Mouse (Mus musculus) forebrain, embryonic 14.5 days (tissue): Measurements from ENCODE around the gene Arxes2. TPM values are rescaled to one million over a fixed set of nuclear protein-coding genes. Genes with fewer than 3 reads are reported as not detected.
"Not testable (repeated sequence)": the region's sequence is repeated elsewhere in the genome, so short reads cannot be mapped to it uniquely, and the experiment has no call there.

Experiments used
- ATAC-seq: fragments of 200-750 bp; cut with Nextera tagmentation; 2 replicates; pipeline ENCODE4 v1.8.0; 2017; ENCODE audit warnings: mild to moderate bottlenecking, moderate library complexity
- DNase-seq: peaks from one replicate; pipeline ENCODE4 v3.0.0-alpha.2; 2015; ENCODE audit warnings: low spot score
- H3K27ac ChIP-seq: fragments of 300-500 bp; sonication (generic); 2 replicates; pipeline ENCODE4 v1.5.1; 2014; ENCODE audit warnings: low read depth, mild to moderate bottlenecking, control low read depth, low read length, moderate library complexity
- H3K27me3 ChIP-seq: fragments of 300-500 bp; sonication (generic); replicated peaks from 2 replicates; pipeline ENCODE4 v1.6.1; 2014; ENCODE audit warnings: low read length, control low read depth, mixed read lengths; ENCODE audit not compliant: control insufficient read depth, insufficient read depth
- H3K36me3 ChIP-seq: fragments of 300-500 bp; sonication (generic); 2 replicates; pipeline ENCODE4 v1.6.1; 2014; ENCODE audit warnings: low read length, control low read depth; ENCODE audit not compliant: control insufficient read depth, insufficient read depth
- H3K4me1 ChIP-seq: fragments of 300-500 bp; sonication (generic); 2 replicates; pipeline ENCODE4 v1.6.1; 2014; ENCODE audit warnings: antibody characterized with exemption, low read length, control low read depth; ENCODE audit not compliant: control insufficient read depth, insufficient read depth
- H3K4me2 ChIP-seq: fragments of 300-500 bp; sonication (generic); 2 replicates; pipeline ENCODE4 v1.6.1; 2014; ENCODE audit warnings: mild to moderate bottlenecking, control low read depth, low read length
- H3K4me3 ChIP-seq: fragments of 300-500 bp; sonication (generic); 2 replicates; pipeline ENCODE4 v1.5.1; 2014; ENCODE audit warnings: low read depth, low read length, control low read depth
- H3K9ac ChIP-seq: fragments of 300-500 bp; sonication (generic); 2 replicates; pipeline ENCODE4 v1.6.1; 2014; ENCODE audit warnings: mild to moderate bottlenecking, low read length, control low read depth, moderate library complexity
- H3K9me3 ChIP-seq: fragments of 300-500 bp; sonication (generic); replicated peaks from 2 replicates; pipeline ENCODE4 v1.6.1; 2016; ENCODE audit warnings: low read length, control low read depth, mixed read lengths; ENCODE audit not compliant: control insufficient read depth
- WGBS: fragments of 180-500 bp; shearing (Covaris S2); extraction: QIAGEN DNeasy Blood & Tissue Kit; methylation state at CpG from one replicate; pipeline ENCODE4 v1.1.7; 2014; 5-methylcytosine and 5-hydroxymethylcytosine counted together
- polyA plus RNA-seq: library from polyadenylated mRNA; unstranded; fragments of >200 nt; fragmentation: Nextera tagmentation; extraction: Ambion mirVana; gene quantifications from 2 replicates; pipeline ENCODE4 v1.2.1, GENCODE M21; 2014

Arxes2 gene
- polyA plus RNA-seq, 1 experiment from 2014 or later, result 206 TPM

DNA sequence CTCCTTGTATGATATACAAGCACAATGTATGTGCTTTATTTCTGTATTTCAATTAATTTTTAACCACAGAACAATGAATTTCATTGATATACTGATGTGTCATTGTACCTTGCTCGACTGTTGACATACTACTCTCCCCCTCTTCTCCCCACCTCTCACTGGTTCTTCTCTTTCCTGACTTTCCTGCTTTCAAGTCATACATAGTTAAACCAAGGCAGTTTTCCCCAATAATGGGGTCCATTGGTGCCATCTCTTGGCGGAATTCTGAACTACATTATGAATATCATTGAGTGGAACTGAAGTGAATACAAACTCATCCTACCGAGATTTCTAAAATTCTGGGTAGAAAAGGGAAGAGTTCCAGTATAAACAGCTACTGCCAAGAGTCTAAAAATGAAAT is 30.0 kb upstream of the Arxes2 start:
- H3K27me3 ChIP-seq, result no peaks in the 10 kb centered on the region
- WGBS, result 28% methylated on average over 3 of the region's 3 CpGs
- ATAC-seq, result peak; percentile 75
- H3K27ac ChIP-seq, result no peak overlapping the region
- no peaks in the 10 kb centered on the region for H3K36me3 ChIP-seq
- no peaks in the 10 kb centered on the region for H3K9me3 ChIP-seq
- H3K4me1 ChIP-seq, result no peaks in the 10 kb centered on the region
- no peak overlapping the region for H3K9ac ChIP-seq
- no peak overlapping the region for H3K4me2 ChIP-seq
- no peak overlapping the region for H3K4me3 ChIP-seq
- peak; percentile 84 for DNase-seq

- Histone ChIP-seq H3K27ac (no peak overlapping the region), H3K4me2 (no peak overlapping the region), H3K4me1 (no peaks in the 10 kb centered on the region), H3K27me3 (no peaks in the 10 kb centered on the region), H3K9ac (no peak overlapping the region), H3K4me3 (no peak overlapping the region), H3K36me3 (no peaks in the 10 kb centered on the region), H3K9me3 (no peaks in the 10 kb centered on the region)
- WGBS, result 59% methylated on average over 10 of the region's 10 CpGs
- DNase-seq, result no peak
- ATAC-seq, result no peak
These were observed 19.8 kb upstream of the Arxes2 start for GRCm38 (mm10) chrX:135973597-135974423.

DNA sequence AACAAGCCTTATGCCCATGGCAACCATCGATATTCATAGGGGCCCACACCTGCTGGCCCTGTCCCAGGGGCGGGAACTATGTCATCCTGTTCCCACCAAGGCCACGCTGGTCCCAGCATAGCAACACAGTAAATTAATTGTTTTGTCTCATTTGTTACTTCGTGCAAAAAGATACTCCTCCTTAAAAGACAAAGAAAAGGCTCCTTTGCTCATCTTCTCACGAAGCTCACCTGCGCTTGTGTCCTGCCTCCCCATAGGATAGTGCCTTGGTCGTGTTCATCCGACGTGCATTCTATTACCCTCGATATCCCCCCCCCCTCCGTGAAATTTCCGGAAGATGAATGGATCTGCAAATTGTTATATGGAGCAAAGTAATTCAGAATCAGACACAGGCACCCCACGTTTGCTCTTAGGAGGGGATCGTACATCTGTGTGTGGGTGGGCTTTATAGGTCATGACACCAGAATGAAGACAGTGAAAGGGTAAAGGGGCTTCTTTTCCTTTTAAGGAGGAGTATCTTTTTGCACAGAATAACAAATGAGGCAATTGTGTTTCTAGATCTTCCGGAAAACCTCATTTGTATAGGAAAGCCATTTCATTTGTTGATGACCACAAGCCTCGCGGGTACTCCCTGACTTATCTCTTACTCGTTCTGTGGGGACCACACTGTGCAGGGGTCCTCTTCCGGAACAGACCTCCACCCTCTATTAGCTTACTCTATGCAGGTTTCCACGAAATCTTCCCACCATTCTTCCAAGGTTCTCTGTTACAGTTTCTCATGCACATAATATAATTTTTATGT is 19.0 kb upstream of the Arxes2 start:
- Histone ChIP-seq H3K27ac (no peak overlapping the region), H3K4me1 (no peaks in the 10 kb centered on the region), H3K36me3 (no peaks in the 10 kb centered on the region), H3K4me3 (no peak overlapping the region), H3K9ac (no peak overlapping the region), H3K27me3 (no peaks in the 10 kb centered on the region), H3K9me3 (no peaks in the 10 kb centered on the region), H3K4me2 (no peak overlapping the region)
- 64% methylated on average over 20 of the region's 20 CpGs for WGBS
- peak; percentile 66; the same call in 1 of the 2 replicates for ATAC-seq
- DNase-seq, result no peak

- Histone ChIP-seq H3K36me3 (no peaks in the 10 kb centered on the region), H3K4me1 (no peaks in the 10 kb centered on the region), H3K9me3 (no peaks in the 10 kb centered on the region), H3K27me3 (no peaks in the 10 kb centered on the region), H3K9ac (no peak overlapping the region), H3K4me3 (no peak overlapping the region), H3K27ac (no peak overlapping the region), H3K4me2 (no peak overlapping the region)
- peak; percentile 67; the same call in 1 of the 2 replicates for ATAC-seq
- whole genome bisulfite sequencing, result 28% methylated on average over 8 of the region's 8 CpGs
- peak; percentile 81 for DNase-seq
These were observed 18.4 kb upstream of the Arxes2 start for GRCm38 (mm10) chrX:135975226-135975552.

GRCm38 (mm10) chrX:135984539-135985260 is 8.9 kb upstream of the Arxes2 start:
- H3K9ac ChIP-seq, result no peak overlapping the region
- H3K4me2 ChIP-seq, result no peak overlapping the region
- peak; percentile 74 for ATAC-seq
- H3K9me3 ChIP-seq, result no peaks in the 10 kb centered on the region
- peak overlapping the region; percentile 30; the same call in 1 of the 2 replicates for H3K27ac ChIP-seq
- H3K4me1 ChIP-seq, result no peaks in the 10 kb centered on the region
- no peaks in the 10 kb centered on the region for H3K27me3 ChIP-seq
- H3K4me3 ChIP-seq, result no peak overlapping the region
- DNase-seq, result peak; percentile 64
- WGBS, result 69% methylated on average over 6 of the region's 6 CpGs
- H3K36me3 ChIP-seq, result no peaks in the 10 kb centered on the region

DNA sequence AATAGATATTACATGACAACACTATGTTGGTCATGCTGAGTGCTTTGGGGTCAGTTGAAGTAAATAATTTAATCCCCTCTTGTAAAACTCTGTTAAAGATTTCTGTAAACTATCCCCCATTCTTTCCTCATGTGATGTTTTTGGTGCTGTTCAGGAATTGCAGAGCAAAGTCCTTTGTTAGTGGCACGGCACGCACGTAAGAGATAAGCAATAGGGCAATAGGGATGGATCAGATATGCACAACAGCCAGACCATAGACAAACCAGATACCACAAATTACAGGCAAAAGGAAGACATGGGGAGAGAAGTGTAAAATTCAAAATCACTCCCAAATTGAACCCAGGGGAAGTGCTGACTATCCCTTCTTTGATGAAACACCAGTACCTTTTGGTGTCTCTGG is 7.4 kb upstream of the Arxes2 start:
- no peaks in the 10 kb centered on the region for H3K4me1 ChIP-seq
- no peaks in the 10 kb centered on the region for H3K27me3 ChIP-seq
- no peak overlapping the region for H3K4me2 ChIP-seq
- no peak overlapping the region for H3K4me3 ChIP-seq
- no peaks in the 10 kb centered on the region for H3K9me3 ChIP-seq
- H3K9ac ChIP-seq, result no peak overlapping the region
- 91% methylated on average over 3 of the region's 3 CpGs for WGBS
- ATAC-seq (no peak), DNase-seq (no peak)
- no peak overlapping the region for H3K27ac ChIP-seq
- H3K36me3 ChIP-seq, result no peaks in the 10 kb centered on the region

- no peak overlapping the region for H3K9ac ChIP-seq
- no peak for ATAC-seq
- no peaks in the 10 kb centered on the region for H3K27me3 ChIP-seq
- H3K4me1 ChIP-seq, result no peaks in the 10 kb centered on the region
- no peaks in the 10 kb centered on the region for H3K36me3 ChIP-seq
- H3K4me3 ChIP-seq, result no peak overlapping the region
- no peak overlapping the region for H3K27ac ChIP-seq
- no peak overlapping the region for H3K4me2 ChIP-seq
- 75% methylated on average over 2 of the region's 2 CpGs for WGBS
- no peaks in the 10 kb centered on the region for H3K9me3 ChIP-seq
- DNase-seq, result no peak
These were observed 3.0 kb upstream of the Arxes2 start for GRCm38 (mm10) chrX:135990661-135991060.

DNA sequence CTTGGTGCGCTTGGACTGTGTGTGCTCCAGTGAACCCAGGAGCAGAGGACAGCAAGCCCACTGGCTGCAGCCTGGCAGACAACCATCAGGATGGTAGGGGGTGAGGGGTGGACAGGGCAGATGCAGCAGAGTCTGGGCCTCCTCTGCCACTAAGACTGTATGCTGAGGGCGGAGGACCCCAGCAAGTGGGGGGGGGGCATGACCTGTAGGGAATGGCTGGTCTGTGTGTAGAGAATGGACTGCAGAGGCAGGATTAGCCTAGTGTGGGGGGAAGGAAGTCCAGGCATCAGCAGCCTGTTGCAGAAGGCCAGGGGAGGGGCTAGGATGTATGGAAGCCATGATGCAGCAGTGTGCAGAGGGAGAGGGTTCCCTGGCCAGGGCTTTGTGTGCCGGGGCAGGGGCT is 431 bp upstream of the Arxes2 start:
- not testable (repeated sequence) for H3K9me3 ChIP-seq, H3K4me3 ChIP-seq, H3K9ac ChIP-seq, H3K4me2 ChIP-seq, H3K4me1 ChIP-seq, H3K27me3 ChIP-seq, H3K27ac ChIP-seq, DNase-seq, H3K36me3 ChIP-seq
- peak; percentile 90 for ATAC-seq
- WGBS, result 32% methylated on average over 2 of the region's 3 CpGs
